Mouse (Mus musculus) large intestine, adult 2 months (tissue): ENCODE results near the gene Olfr1434. TPM values are rescaled to one million over a fixed set of nuclear protein-coding genes. Genes with fewer than 3 reads are reported as not detected.
"Not testable (repeated sequence)": the region's sequence is repeated elsewhere in the genome, so short reads cannot be mapped to it uniquely, and the experiment has no call there.

Source experiments
- DNase-seq: peaks from one replicate; pipeline ENCODE4 v3.0.0-alpha.2; 2012; ENCODE audit warnings: low read depth, low spot score
- WGBS: fragments of 180-500 bp; shearing (Covaris S2); methylation state at CpG from one replicate; pipeline ENCODE4 v1.1.7; 2018; 5-methylcytosine and 5-hydroxymethylcytosine counted together
- polyA plus RNA-seq: library from polyadenylated mRNA; depleted of rRNA; stranded (reverse); fragments of >200 nt; gene quantifications from 2 replicates; pipeline ENCODE4 v1.2.3, GENCODE M21; 2012; rRNA removed

The Olfr1434 gene
- not detected in 2 replicates for polyA plus RNA-seq

- WGBS, result 66% methylated on average over 2 of the region's 2 CpGs
- DNase-seq, result no peak
Observed at GRCm38 (mm10) chr19:12279554-12279953, at the start of gene Olfr1434. Gene Olfr1434 (plus strand): TSS chr19:12279854.

GRCm38 (mm10) chr19:12232496-12232895 is 47.2 kb upstream of the Olfr1434 start, which contains the start of gene Olfr1432:
Gene Olfr1432 (minus strand): TSS chr19:12232596.
- not testable (repeated sequence) for DNase-seq

GRCm38 (mm10) chr19:12241559-12241958 is 38.1 kb upstream of the Olfr1434 start, which contains the start of gene Olfr262:
Gene Olfr262 (minus strand): TSS chr19:12241659.
- DNase-seq, result no peak

GRCm38 (mm10) chr19:12260732-12261131 is 18.9 kb upstream of the Olfr1434 start, which contains the start of gene Olfr235:
Gene Olfr235 (plus strand): TSS chr19:12261032.
- no peak for DNase-seq
- 41% methylated on average over 1 of the region's 1 CpGs for WGBS

More at GRCm38 (mm10) chr19:12241559-12241958, 38.1 kb upstream of the Olfr1434 start, which contains the start of gene Olfr262:
- WGBS, result 82% methylated on average over 1 of the region's 1 CpGs

GRCm38 (mm10) chr19:12292979-12293378 is 13.3 kb downstream of the Olfr1434 start:
- no peak for DNase-seq

- not testable (repeated sequence) for DNase-seq
- whole genome bisulfite sequencing, result 65% methylated on average over 1 of the region's 1 CpGs
Observed at GRCm38 (mm10) chr19:12299030-12299429, 19.4 kb downstream of the Olfr1434 start, which contains the start of gene Olfr1436. Gene Olfr1436 (minus strand): TSS chr19:12299130.

- WGBS, result 91% methylated on average over 2 of the region's 2 CpGs
- DNase-seq, result no peak
Observed at GRCm38 (mm10) chr19:12325001-12325400, 45.3 kb downstream of the Olfr1434 start, which contains the start of gene Olfr1437. Gene Olfr1437 (minus strand): TSS chr19:12325101.

Other genes with a start within 250 kb of the Olfr1434 start
- not detected in 2 replicates for gene Olfr1423, start 238.5 kb upstream of the Olfr1434 start, polyA plus RNA-seq
- not detected in 2 replicates for gene Olfr1424, start 217.2 kb upstream of the Olfr1434 start, polyA plus RNA-seq
- not detected in 2 replicates for gene Olfr1425, start 202.1 kb upstream of the Olfr1434 start, polyA plus RNA-seq
- gene Olfr1426, start 187.8 kb upstream of the Olfr1434 start, polyA plus RNA-seq, result not detected in 2 replicates
- not detected in 2 replicates for gene Olfr1427, start 176.5 kb upstream of the Olfr1434 start, polyA plus RNA-seq
- gene Olfr1428, start 164.0 kb upstream of the Olfr1434 start, polyA plus RNA-seq, result not detected in 2 replicates
- not detected in 2 replicates for gene Olfr76, start 156.7 kb upstream of the Olfr1434 start, polyA plus RNA-seq
- not detected in 2 replicates for gene Olfr1555-ps1, start 109.7 kb upstream of the Olfr1434 start, polyA plus RNA-seq
- gene Olfr1431, start 79.2 kb upstream of the Olfr1434 start, polyA plus RNA-seq, result not detected in 2 replicates
- gene Olfr1432, start 47.3 kb upstream of the Olfr1434 start, polyA plus RNA-seq, result not detected in 2 replicates
- not detected in 2 replicates for gene Olfr262, start 38.2 kb upstream of the Olfr1434 start, polyA plus RNA-seq
- gene Olfr235, start 18.8 kb upstream of the Olfr1434 start, polyA plus RNA-seq, result not detected in 2 replicates
- gene Olfr1436, start 19.3 kb downstream of the Olfr1434 start, polyA plus RNA-seq, result not detected in 2 replicates
- gene Olfr1437, start 45.2 kb downstream of the Olfr1434 start, polyA plus RNA-seq, result not detected in 2 replicates
- not detected in 2 replicates for gene Olfr1438-ps1, start 56.1 kb downstream of the Olfr1434 start, polyA plus RNA-seq
- gene Olfr1440, start 107.4 kb downstream of the Olfr1434 start, polyA plus RNA-seq, result not detected in 2 replicates
- gene Olfr1441, start 137.6 kb downstream of the Olfr1434 start, polyA plus RNA-seq, result not detected in 2 replicates
- not detected in 2 replicates for gene Pfpl, start 148.1 kb downstream of the Olfr1434 start, polyA plus RNA-seq
- gene Mpeg1, start 180.9 kb downstream of the Olfr1434 start, polyA plus RNA-seq, result 7.9 and 17.8 TPM in 2 replicates
- gene Dtx4, start 221.6 kb downstream of the Olfr1434 start, polyA plus RNA-seq, result 10.3 and 13.1 TPM in 2 replicates